Comparison of ENCODE assay signal across 16 mouse cellular contexts in genomic region chr11:40137803-40138202, GRCm38 (mm10).
"Had no signal": no experiment of that assay in that cellular context is flagged by ENCODE, and none has a peak within 500 bp of the region (broad histone marks: within the 10 kb centered on the region; RNA-seq: fewer than 3 reads in every experiment).

No protein-coding gene starts in this region.

- H3K4me2 ChIP-seq: liver, embryonic 12.5 days; lung, embryonic 14.5 days; midbrain, embryonic 11.5 days; midbrain, embryonic 13.5 days; midbrain, embryonic 15.5 days; stomach, embryonic 15.5 days had no signal

- DNase-seq: lung, adult 18-20 months; lung, embryonic 14.5 days; lung, postnatal 10 days; lung, postnatal 4 days; retina, postnatal 1 day; right cerebral cortex, adult 18-20 months; right cerebral cortex, postnatal 25 days; thymus, adult 2 months; thymus, postnatal 36 days had no signal

- H3K9me3 ChIP-seq: liver, embryonic 12.5 days; midbrain, embryonic 13.5 days; midbrain, embryonic 15.5 days; stomach, embryonic 15.5 days had no signal

- H3K27ac ChIP-seq: liver, embryonic 12.5 days; liver, embryonic 14.5 days; midbrain, embryonic 13.5 days; midbrain, embryonic 15.5 days; stomach, embryonic 15.5 days; stomach, postnatal 0 days had no signal

- H3K36me3 ChIP-seq: liver, embryonic 12.5 days; midbrain, embryonic 13.5 days; midbrain, embryonic 15.5 days; stomach, embryonic 15.5 days had no signal

- H3K27me3 ChIP-seq: liver, embryonic 12.5 days; midbrain, embryonic 13.5 days; midbrain, embryonic 15.5 days; stomach, embryonic 15.5 days had no signal

- ATAC-seq: liver, embryonic 12.5 days; midbrain, embryonic 13.5 days; midbrain, embryonic 15.5 days had no signal

- H3K4me3 ChIP-seq: liver, embryonic 12.5 days; midbrain, embryonic 13.5 days; midbrain, embryonic 15.5 days; stomach, embryonic 15.5 days had no signal

- H3K4me1 ChIP-seq: liver, embryonic 12.5 days; midbrain, embryonic 13.5 days; midbrain, embryonic 15.5 days; stomach, embryonic 15.5 days had no signal

- H3K9ac ChIP-seq: liver, embryonic 12.5 days; liver, embryonic 14.5 days; lung, embryonic 14.5 days; midbrain, embryonic 13.5 days; midbrain, embryonic 15.5 days; stomach, embryonic 15.5 days had no signal
